Comparison of ENCODE assay signal across 31 mouse cellular contexts in genomic region chr4:131097421-131097820, GRCm38 (mm10).
A peak's percentile ranks its signal among the peaks of the same experiment; 100 is the strongest.
DNase-seq lines count a peak whose midpoint lies in the region; ATAC-seq lines count a peak whose summit lies in the region.
"Had no signal": no experiment of that assay in that cellular context is flagged by ENCODE, and none has a peak within 500 bp of the region (broad histone marks: within the 10 kb centered on the region; RNA-seq: fewer than 3 reads in every experiment).

No protein-coding gene starts in this region.

- no peak overlapping the region for H3K4me3 ChIP-seq in forebrain, embryonic 10.5 days
- no peak overlapping the region for H3K4me3 ChIP-seq in forebrain, embryonic 13.5 days
- H3K4me3 ChIP-seq in midbrain, embryonic 10.5 days, result no peak overlapping the region
- H3K4me3 ChIP-seq in midbrain, embryonic 15.5 days, result no peak overlapping the region
- H3K4me3 ChIP-seq: embryonic facial prominence, embryonic 13.5 days; heart, embryonic 13.5 days; limb, embryonic 12.5 days; liver, embryonic 15.5 days; lung, embryonic 15.5 days; myocyte had no signal

- DNase-seq in forebrain, embryonic 10.5 days (ENCODE audit: extremely low spot score, low spot score), result no peak
- DNase-seq in midbrain, embryonic 10.5 days (ENCODE audit: low spot score), result no peak
- peak; percentile 77 for DNase-seq in ZHBTc4 (ENCODE audit: low read depth, low spot score)
- DNase-seq in forelimb bud, embryonic 11.5 days (ENCODE audit: low read depth, low spot score), result peak; percentile 26
- no peak for DNase-seq in spleen, postnatal 10 days (ENCODE audit: low spot score in 2 of 2)
- DNase-seq: adrenal gland, adult 8-10 months; cerebellum, adult 11 months; cerebellum, adult 9-11 months; forebrain, postnatal 0 days; gastrocnemius, postnatal 10 days; heart, postnatal 10 days; kidney, adult 8-10 months; kidney, postnatal 14 days; lung, postnatal 36 days; right cerebral cortex, adult 18-20 months; spleen, adult 18-20 months; thymus, adult 18-20 months; thymus, postnatal 25 days had no signal

- H3K36me3 ChIP-seq in forebrain, embryonic 10.5 days (replicated peaks), result no peaks in the 10 kb centered on the region
- no peaks in the 10 kb centered on the region for H3K36me3 ChIP-seq in forebrain, embryonic 13.5 days (ENCODE audit: poor library complexity, severe bottlenecking)
- no peaks in the 10 kb centered on the region for H3K36me3 ChIP-seq in midbrain, embryonic 10.5 days
- no peaks in the 10 kb centered on the region for H3K36me3 ChIP-seq in midbrain, embryonic 15.5 days (replicated peaks)
- H3K36me3 ChIP-seq: embryonic facial prominence, embryonic 13.5 days; G1E; heart, embryonic 13.5 days; limb, embryonic 12.5 days; liver, embryonic 15.5 days; lung, embryonic 15.5 days had no signal

- 0 out of 2 replicates have a peak overlapping the region, but pooled peaks have one; percentile 62 for H3K27ac ChIP-seq in forebrain, embryonic 10.5 days
- H3K27ac ChIP-seq in forebrain, embryonic 13.5 days, result no peak overlapping the region
- H3K27ac ChIP-seq in midbrain, embryonic 10.5 days (replicated peaks), result peak overlapping the region; percentile 65; the same call in 1 of the 2 replicates
- H3K27ac ChIP-seq in midbrain, embryonic 15.5 days, result no peak overlapping the region
- H3K27ac ChIP-seq: embryonic facial prominence, embryonic 13.5 days; heart, embryonic 13.5 days; limb, embryonic 12.5 days; liver, embryonic 15.5 days; lung, embryonic 15.5 days; stomach, postnatal 0 days had no signal

- H3K9ac ChIP-seq in forebrain, embryonic 13.5 days, result no peak overlapping the region
- H3K9ac ChIP-seq in midbrain, embryonic 15.5 days, result no peak overlapping the region
- H3K9ac ChIP-seq: embryonic facial prominence, embryonic 13.5 days; forebrain, postnatal 0 days; heart, embryonic 13.5 days; limb, embryonic 12.5 days; liver, embryonic 15.5 days; lung, embryonic 15.5 days had no signal

- peaks cover 7% of the 10 kb centered on the region; the same call in 1 of the 2 replicates for H3K27me3 ChIP-seq in forebrain, embryonic 10.5 days (ENCODE audit: poor library complexity, severe bottlenecking)
- H3K27me3 ChIP-seq in forebrain, embryonic 13.5 days, result no peaks in the 10 kb centered on the region
- H3K27me3 ChIP-seq in midbrain, embryonic 10.5 days (ENCODE audit: low read depth, poor library complexity, severe bottlenecking), result peaks cover 17% of the 10 kb centered on the region
- no peaks in the 10 kb centered on the region for H3K27me3 ChIP-seq in midbrain, embryonic 15.5 days (replicated peaks)
- H3K27me3 ChIP-seq: limb, embryonic 12.5 days; liver, embryonic 15.5 days; lung, embryonic 15.5 days; Patski had no signal

- no peak for ATAC-seq in forebrain, embryonic 13.5 days
- ATAC-seq in midbrain, embryonic 15.5 days (replicated peaks), result no peak
- no peak for ATAC-seq in megakaryocyte-erythroid progenitor cell, adult 5-6 weeks (replicated peaks; ENCODE audit: low FRiP score, low TSS enrichment, poor library complexity, severe bottlenecking)
- ATAC-seq: forebrain, postnatal 0 days; intestine, embryonic 16.5 days; Patski had no signal

- no peaks in the 10 kb centered on the region for H3K9me3 ChIP-seq in forebrain, embryonic 10.5 days
- H3K9me3 ChIP-seq in forebrain, embryonic 13.5 days (replicated peaks), result peaks cover 3% of the 10 kb centered on the region; the same call in 1 of the 2 replicates
- no peaks in the 10 kb centered on the region for H3K9me3 ChIP-seq in midbrain, embryonic 10.5 days (replicated peaks)
- no peaks in the 10 kb centered on the region for H3K9me3 ChIP-seq in midbrain, embryonic 15.5 days
- H3K9me3 ChIP-seq: G1E; liver, embryonic 15.5 days; lung, embryonic 15.5 days had no signal

- WGBS in forebrain, embryonic 10.5 days, result 67% methylated on average over 6 of the region's 6 CpGs
- 60% methylated on average over 6 of the region's 6 CpGs for WGBS in forebrain, embryonic 13.5 days
- WGBS in midbrain, embryonic 10.5 days, result 61% methylated on average over 6 of the region's 6 CpGs
- WGBS in midbrain, embryonic 15.5 days, result 61% methylated on average over 6 of the region's 6 CpGs

- H3K4me2 ChIP-seq in forebrain, embryonic 13.5 days, result no peak overlapping the region
- H3K4me2 ChIP-seq in midbrain, embryonic 15.5 days, result no peak overlapping the region
- H3K4me2 ChIP-seq: embryonic facial prominence, embryonic 13.5 days; heart, embryonic 13.5 days; limb, embryonic 12.5 days; liver, embryonic 15.5 days; lung, embryonic 15.5 days had no signal

- H3K4me1 ChIP-seq in forebrain, embryonic 10.5 days, result peaks cover 31% of the 10 kb centered on the region
- peaks cover 16% of the 10 kb centered on the region for H3K4me1 ChIP-seq in forebrain, embryonic 13.5 days
- peaks cover 33% of the 10 kb centered on the region for H3K4me1 ChIP-seq in midbrain, embryonic 10.5 days
- peaks cover 14% of the 10 kb centered on the region for H3K4me1 ChIP-seq in midbrain, embryonic 15.5 days
- H3K4me1 ChIP-seq: embryonic facial prominence, embryonic 13.5 days; heart, embryonic 13.5 days; liver, embryonic 15.5 days; lung, embryonic 15.5 days had no signal

Comparison
In these comparisons a context has a peak if more than half of its experiments do, and no peak if none do; other contexts are left out.
1. H3K27ac ChIP-seq: peak in forebrain, embryonic 10.5 days (single experiment) and midbrain, embryonic 10.5 days (single experiment); none in forebrain, embryonic 13.5 days (single experiment) and midbrain, embryonic 15.5 days (single experiment).
2. DNase-seq: peak in ZHBTc4 (single experiment) and forelimb bud, embryonic 11.5 days (single experiment); none in forebrain, embryonic 10.5 days (single experiment), midbrain, embryonic 10.5 days (single experiment) and spleen, postnatal 10 days (0 of 2).